Mouse (Mus musculus): ENCODE results near the gene Ddx58. TPM values are rescaled to one million over a fixed set of nuclear protein-coding genes. Genes with fewer than 3 reads are reported as not detected.

Ddx58 gene
- polyA plus RNA-seq (2012; rRNA removed) (1.8 and 3.1 TPM in 2 replicates), polyA plus RNA-seq (2014; fragmentation: Nextera tagmentation; extraction: Ambion mirVana) (2.4 and 2.5 TPM in 2 replicates)

DNA sequence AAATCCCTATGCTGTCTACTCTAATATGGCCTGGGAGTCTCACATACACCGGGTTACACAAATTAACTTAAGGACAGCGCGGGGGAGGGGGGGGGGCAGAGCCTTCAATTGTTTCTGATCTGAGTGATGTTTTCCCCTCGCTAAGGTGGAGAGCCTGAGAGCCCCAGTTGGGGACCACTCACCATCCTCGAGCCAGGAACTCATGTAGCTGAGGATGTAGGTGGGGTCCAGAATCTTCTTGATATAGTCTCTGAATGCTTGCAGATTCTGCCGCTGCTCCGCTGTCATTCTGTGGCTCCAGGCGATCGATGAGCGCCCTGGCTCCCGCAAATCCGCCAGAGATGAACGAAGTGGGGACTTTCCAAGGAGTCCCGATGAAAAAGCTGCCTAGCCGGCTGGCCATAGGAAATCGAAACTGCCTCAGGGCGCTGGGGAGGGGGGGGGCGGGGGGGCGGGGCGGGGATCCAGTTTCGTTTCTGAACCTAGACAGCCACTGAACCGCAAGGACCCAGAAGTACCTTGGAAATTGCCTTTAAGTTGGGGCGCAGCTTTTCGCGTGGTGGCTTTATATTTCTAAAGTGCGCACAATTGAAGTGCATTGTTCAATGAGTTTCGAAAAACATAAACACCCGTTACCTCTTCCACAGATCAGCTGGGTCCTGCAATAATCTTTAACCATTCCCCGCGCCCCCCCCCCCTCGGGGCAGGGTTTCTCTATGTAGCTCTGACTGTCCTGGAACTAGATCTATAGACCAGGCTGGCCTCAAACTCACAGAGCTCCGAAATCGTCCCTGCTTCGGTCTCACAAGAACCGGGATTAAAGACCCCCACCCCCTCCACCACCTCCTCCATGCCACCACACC lies at the start of gene Ddx58:
TSS of gene Ddx58 (minus strand) at position 420 of the 863 bp plus-strand sequence.
- TF ChIP-seq EP300 (IDR thresholded peaks at IDR 0.05; ENCODE audit: low read depth), result no peak
- no peak for TF ChIP-seq CTCF (IDR thresholded peaks at IDR 0.05; ENCODE audit: low read depth)

DNA sequence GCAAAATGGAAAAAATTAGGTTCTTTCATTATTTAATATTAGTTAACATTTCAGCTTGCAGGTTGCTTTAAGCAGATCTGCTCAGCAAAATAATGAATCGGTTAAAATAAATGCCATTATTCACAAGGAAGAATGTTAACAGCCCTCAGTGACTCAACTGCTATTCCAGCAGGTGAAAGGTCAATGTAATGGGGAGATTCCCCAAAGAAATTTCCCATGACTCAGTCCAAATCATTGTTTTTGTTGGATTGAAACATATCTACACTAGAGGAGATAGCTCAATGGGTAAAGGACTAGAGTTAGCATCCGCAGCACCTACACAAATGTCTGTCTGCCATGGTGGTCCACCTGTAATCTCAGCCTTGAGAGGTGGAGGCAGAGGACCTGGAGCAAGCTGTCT lies 49.4 kb upstream of the Ddx58 start:
- Histone ChIP-seq H3K27me3 (ENCODE audit: control insufficient read depth, insufficient read depth, low read length) (no peaks in the 10 kb centered on the region), H3K4me3 (ENCODE audit: insufficient read depth in 1 of 2, low read depth in 2 of 2, low read length in 2 of 2) (no peak overlapping the region), H3K9ac (replicated peaks) (no peak overlapping the region), H3K4me1 (replicated peaks; ENCODE audit: control insufficient read depth in 2 of 2, insufficient read depth in 2 of 2, low read length in 1 of 2) (no peaks in the 10 kb centered on the region), H3K36me3 (replicated peaks; ENCODE audit: control insufficient read depth, insufficient read depth, low read depth) (no peaks in the 10 kb centered on the region), H3K27ac (no peak overlapping the region), H3K4me2 (ENCODE audit: low read depth) (no peak overlapping the region), H3K9me3 (ENCODE audit: control insufficient read depth, low read length) (no peaks in the 10 kb centered on the region; the same call in 1 of the 2 replicates)
- ATAC-seq (ENCODE audit: insufficient read depth) (no peak), DNase-seq (ENCODE audit: low read depth in 3 of 3, low spot score in 3 of 3) (no peak)
- TF ChIP-seq CTCF (IDR thresholded peaks at IDR 0.05; ENCODE audit: low read depth), result no peak
- no peak for TF ChIP-seq EP300 (IDR thresholded peaks at IDR 0.05; ENCODE audit: low read depth)
- WGBS (ENCODE audit: insufficient replicate concordance), result 70% methylated on average over 2 of the region's 2 CpGs

More for the DNA sequence above, at the start of gene Ddx58:
- no peak for DNase-seq (ENCODE audit: low read depth in 3 of 3, low spot score in 3 of 3)
- Histone ChIP-seq H3K4me2 (ENCODE audit: low read depth) (peak within 1 kb of the TSS; percentile 77), H3K9ac (replicated peaks) (peak within 1 kb of the TSS; percentile 39), H3K4me3 (ENCODE audit: insufficient read depth in 1 of 2, low read depth in 2 of 2, low read length in 2 of 2) (peak within 1 kb of the TSS; percentile 63 to 76), H3K27me3 (ENCODE audit: control insufficient read depth, insufficient read depth, low read length) (no peaks in the 10 kb centered on the region), H3K36me3 (replicated peaks; ENCODE audit: control insufficient read depth, insufficient read depth, low read depth) (no peaks in the 10 kb centered on the region), H3K4me1 (replicated peaks; ENCODE audit: control insufficient read depth in 2 of 2, insufficient read depth in 2 of 2, low read length in 1 of 2) (peaks cover 0 to 4% of the 10 kb centered on the region in 2 experiments; a peak in 1 of 4 replicates), H3K9me3 (ENCODE audit: control insufficient read depth, low read length) (no peaks in the 10 kb centered on the region), H3K27ac (no peak within 1 kb of the TSS)
- ATAC-seq (ENCODE audit: insufficient read depth), result peak; percentile 47; the same call in 1 of the 2 replicates
- WGBS (ENCODE audit: insufficient replicate concordance), result 2% methylated on average over 35 of the region's 35 CpGs

GRCm38 (mm10) chr4:40287415-40287814 lies 47.8 kb upstream of the Ddx58 start:
- Histone ChIP-seq H3K4me3 (ENCODE audit: insufficient read depth in 1 of 2, low read depth in 2 of 2, low read length in 2 of 2) (no peak overlapping the region), H3K27ac (no peak overlapping the region), H3K36me3 (replicated peaks; ENCODE audit: control insufficient read depth, insufficient read depth, low read depth) (no peaks in the 10 kb centered on the region), H3K4me1 (replicated peaks; ENCODE audit: control insufficient read depth in 2 of 2, insufficient read depth in 2 of 2, low read length in 1 of 2) (no peaks in the 10 kb centered on the region), H3K4me2 (ENCODE audit: low read depth) (no peak overlapping the region), H3K27me3 (ENCODE audit: control insufficient read depth, insufficient read depth, low read length) (no peaks in the 10 kb centered on the region), H3K9ac (replicated peaks) (no peak overlapping the region), H3K9me3 (ENCODE audit: control insufficient read depth, low read length) (no peaks in the 10 kb centered on the region)
- ATAC-seq (ENCODE audit: insufficient read depth) (no peak), DNase-seq (ENCODE audit: low read depth in 3 of 3, low spot score in 3 of 3) (no peak)
- TF ChIP-seq EP300 (IDR thresholded peaks at IDR 0.05; ENCODE audit: low read depth) (no peak), CTCF (IDR thresholded peaks at IDR 0.05; ENCODE audit: low read depth) (no peak)
- 34% methylated on average over 6 of the region's 6 CpGs for WGBS (ENCODE audit: insufficient replicate concordance)

- no peaks in the 10 kb centered on the region for H3K36me3 ChIP-seq (replicated peaks; ENCODE audit: control insufficient read depth, insufficient read depth, low read depth)
- H3K4me3 ChIP-seq (ENCODE audit: insufficient read depth in 1 of 2, low read depth in 2 of 2, low read length in 2 of 2), result no peak overlapping the region
- no peak overlapping the region for H3K27ac ChIP-seq
- H3K4me1 ChIP-seq (replicated peaks; ENCODE audit: control insufficient read depth in 2 of 2, insufficient read depth in 2 of 2, low read length in 1 of 2), result no peaks in the 10 kb centered on the region
- H3K27me3 ChIP-seq (ENCODE audit: control insufficient read depth, insufficient read depth, low read length), result no peaks in the 10 kb centered on the region
- DNase-seq (ENCODE audit: low read depth in 3 of 3, low spot score in 3 of 3) (peak in 1 of 3 experiments; percentile 33), ATAC-seq (ENCODE audit: insufficient read depth) (no peak)
- H3K9me3 ChIP-seq (ENCODE audit: control insufficient read depth, low read length), result no peaks in the 10 kb centered on the region
- WGBS (ENCODE audit: insufficient replicate concordance), result 6% methylated on average over 4 of the region's 4 CpGs
- H3K9ac ChIP-seq (replicated peaks), result no peak overlapping the region
- H3K4me2 ChIP-seq (ENCODE audit: low read depth), result no peak overlapping the region
- TF ChIP-seq EP300 (IDR thresholded peaks at IDR 0.05; ENCODE audit: low read depth) (no peak), CTCF (IDR thresholded peaks at IDR 0.05; ENCODE audit: low read depth) (peak; percentile 75)
Observed at GRCm38 (mm10) chr4:40285582-40285981, 46.0 kb upstream of the Ddx58 start.

- Histone ChIP-seq H3K4me2 (ENCODE audit: low read depth) (peak within 1 kb of the TSS; percentile 72), H3K9me3 (ENCODE audit: control insufficient read depth, low read length) (no peaks in the 10 kb centered on the region), H3K36me3 (replicated peaks; ENCODE audit: control insufficient read depth, insufficient read depth, low read depth) (no peaks in the 10 kb centered on the region), H3K27ac (peak within 1 kb of the TSS; percentile 5; the same call in 1 of the 2 replicates), H3K27me3 (ENCODE audit: control insufficient read depth, insufficient read depth, low read length) (no peaks in the 10 kb centered on the region), H3K4me1 (replicated peaks; ENCODE audit: control insufficient read depth in 2 of 2, insufficient read depth in 2 of 2, low read length in 1 of 2) (peaks cover 0 to 5% of the 10 kb centered on the region in 2 experiments; a peak in 1 of 4 replicates), H3K9ac (replicated peaks) (peak within 1 kb of the TSS; percentile 82), H3K4me3 (ENCODE audit: insufficient read depth in 1 of 2, low read depth in 2 of 2, low read length in 2 of 2) (peak within 1 kb of the TSS; percentile 85 to 89)
- WGBS (ENCODE audit: insufficient replicate concordance), result under 1% methylated on average over 36 of the region's 36 CpGs
- no peak for TF ChIP-seq EP300 (IDR thresholded peaks at IDR 0.05; ENCODE audit: low read depth)
- TF ChIP-seq CTCF (IDR thresholded peaks at IDR 0.05; ENCODE audit: low read depth), result no peak
- ATAC-seq (ENCODE audit: insufficient read depth) (peak; percentile 98), DNase-seq (ENCODE audit: low read depth in 3 of 3, low spot score in 3 of 3) (peak; percentile 81 to 86 (median 85))
Observed at GRCm38 (mm10) chr4:40279276-40279900, 39.8 kb upstream of the Ddx58 start, which contains the start of gene Ndufb6. Gene Ndufb6 (minus strand): TSS chr4:40279421.
